Mouse (Mus musculus) forebrain, embryonic 10.5 days (tissue): ENCODE measurements around the gene Nkpd1. TPM values are rescaled to one million over a fixed set of nuclear protein-coding genes. Genes with fewer than 3 reads are reported as not detected.
"Not testable (repeated sequence)": the region's sequence is repeated elsewhere in the genome, so short reads cannot be mapped to it uniquely, and the experiment has no call there.

Experiments used
- DNase-seq: peaks from one replicate; pipeline ENCODE4 v3.0.0-alpha.2; 2017; ENCODE audit warnings: low spot score; ENCODE audit errors: extremely low spot score
- H3K27ac ChIP-seq: fragments of 300-500 bp; sonication (generic); 2 replicates; pipeline ENCODE4 v1.5.1; 2016; ENCODE audit warnings: mild to moderate bottlenecking
- H3K27me3 ChIP-seq: fragments of 300-500 bp; sonication (generic); 2 replicates; pipeline ENCODE4 v1.6.1; 2016; ENCODE audit warnings: mild to moderate bottlenecking; ENCODE audit not compliant: poor library complexity, severe bottlenecking
- H3K36me3 ChIP-seq: fragments of 300-500 bp; sonication (generic); replicated peaks from 2 replicates; pipeline ENCODE4 v1.6.1; 2016; ENCODE audit warnings: mild to moderate bottlenecking, moderate library complexity
- H3K4me1 ChIP-seq: fragments of 300-500 bp; sonication (generic); 2 replicates; pipeline ENCODE4 v1.6.1; 2016
- H3K4me3 ChIP-seq: fragments of 300-500 bp; sonication (generic); 2 replicates; pipeline ENCODE4 v1.5.1; 2016; ENCODE audit warnings: mild to moderate bottlenecking, moderate library complexity
- H3K9me3 ChIP-seq: fragments of 300-500 bp; sonication (generic); 2 replicates; pipeline ENCODE4 v1.6.1; 2016; ENCODE audit warnings: mild to moderate bottlenecking, moderate library complexity
- WGBS: fragments of 180-500 bp; shearing (Covaris S2); methylation state at CpG from one replicate; pipeline ENCODE4 v1.1.7; 2016; 5-methylcytosine and 5-hydroxymethylcytosine counted together
- polyA plus RNA-seq: library from polyadenylated mRNA; unstranded; fragments of >200 nt; fragmentation: Nextera tagmentation; extraction: Ambion mirVana; gene quantifications from 2 replicates; pipeline ENCODE4 v1.2.1, GENCODE M21; 2016

Gene Nkpd1
- polyA plus RNA-seq, 1 experiment from 2014 or later: 0.06 TPM

DNA sequence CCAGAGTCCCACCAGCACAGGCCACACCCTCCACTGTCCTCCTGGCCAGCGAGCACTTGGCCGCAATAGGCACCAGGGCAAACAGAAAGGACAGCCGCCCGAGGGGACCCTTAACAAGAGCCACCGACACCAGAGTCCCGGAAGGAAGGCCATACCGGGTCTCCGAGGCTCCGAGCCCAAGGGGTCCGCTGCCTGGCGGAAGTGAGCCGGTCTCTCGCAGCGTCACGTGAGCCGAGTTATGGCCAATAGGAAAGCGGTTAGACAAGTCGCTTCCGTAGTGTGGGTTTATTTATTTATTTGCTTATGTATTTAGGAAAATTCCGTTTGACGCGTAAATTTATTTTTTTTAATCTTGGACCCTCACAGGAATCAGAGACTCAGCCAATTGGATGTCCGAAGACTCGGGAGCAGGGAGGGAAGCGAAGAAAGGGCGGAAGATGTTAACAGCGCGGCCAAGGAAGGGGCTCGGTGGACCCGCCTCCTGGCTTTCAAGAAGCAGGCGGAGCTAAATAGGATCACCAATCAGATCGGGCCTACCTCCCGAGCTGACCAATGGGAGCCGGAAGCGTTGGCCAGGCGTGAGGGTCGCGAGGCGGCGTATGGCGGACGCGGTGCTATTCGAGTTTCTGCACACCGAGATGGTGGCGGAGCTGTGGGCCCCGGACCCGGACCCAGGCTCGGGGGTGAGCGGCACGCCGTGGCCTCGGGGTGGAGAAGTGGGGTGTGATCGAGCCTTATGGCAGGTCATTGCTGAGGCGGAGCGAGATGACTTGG, 9.3 kb upstream of the Nkpd1 start, which contains the start of the genes Bloc1s3 and Trappc6a:
Bloc1s3 (minus strand) TSS at position 218 of the 774 bp plus-strand sequence.
Trappc6a (plus strand) TSS at position 246 of the 774 bp plus-strand sequence.
- H3K27ac ChIP-seq: peak within 1 kb of the TSS; percentile 88
- no peaks in the 10 kb centered on the region for H3K9me3 ChIP-seq
- under 1% methylated on average over 56 of the region's 56 CpGs for WGBS
- H3K27me3 ChIP-seq: peaks cover 9% of the 10 kb centered on the region; the same call in 1 of the 2 replicates
- DNase-seq: peak; percentile 94
- H3K4me1 ChIP-seq: peaks cover 31% of the 10 kb centered on the region
- peaks cover 7% of the 10 kb centered on the region; the same call in 1 of the 2 replicates for H3K36me3 ChIP-seq
- peak within 1 kb of the TSS; percentile 60 for H3K4me3 ChIP-seq

DNA sequence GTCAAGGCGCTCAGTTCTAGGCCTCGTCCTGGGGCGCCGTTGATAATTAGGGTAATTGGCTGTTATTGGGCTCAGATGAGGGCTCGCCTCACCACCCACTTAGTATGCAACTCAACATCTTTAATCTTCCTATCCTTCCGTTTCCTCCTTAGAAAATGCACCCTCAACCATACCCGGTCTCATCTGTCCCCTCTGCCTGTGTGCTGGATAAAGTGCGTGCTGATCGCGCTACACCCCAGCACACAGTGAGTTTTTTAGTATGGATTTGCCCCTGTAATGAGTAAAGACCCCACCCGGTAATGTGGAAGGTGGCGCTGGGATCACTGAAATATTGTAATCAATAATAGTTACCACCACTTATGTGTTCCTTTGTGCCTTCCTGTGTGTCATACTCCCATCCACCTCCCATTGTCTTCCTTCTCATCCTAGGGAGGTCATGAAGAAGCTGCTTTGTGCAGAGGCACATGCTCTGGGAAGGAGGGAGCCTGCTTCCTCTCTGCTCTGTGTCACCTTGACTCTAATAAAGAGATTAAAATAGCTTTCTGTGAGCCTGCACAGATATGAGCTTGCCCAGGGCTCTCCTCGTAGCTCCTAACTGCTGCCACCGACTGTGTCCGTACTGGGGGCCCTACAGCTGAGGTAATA, 8.6 kb upstream of the Nkpd1 start:
- peaks cover 9% of the 10 kb centered on the region; the same call in 1 of the 2 replicates for H3K27me3 ChIP-seq
- H3K27ac ChIP-seq: peak overlapping the region; percentile 88
- no peaks in the 10 kb centered on the region for H3K9me3 ChIP-seq
- no peak for DNase-seq
- peaks cover 7% of the 10 kb centered on the region; the same call in 1 of the 2 replicates for H3K36me3 ChIP-seq
- WGBS: 14% methylated on average over 15 of the region's 15 CpGs
- H3K4me3 ChIP-seq: peak overlapping the region; percentile 60
- peaks cover 35% of the 10 kb centered on the region for H3K4me1 ChIP-seq

DNA sequence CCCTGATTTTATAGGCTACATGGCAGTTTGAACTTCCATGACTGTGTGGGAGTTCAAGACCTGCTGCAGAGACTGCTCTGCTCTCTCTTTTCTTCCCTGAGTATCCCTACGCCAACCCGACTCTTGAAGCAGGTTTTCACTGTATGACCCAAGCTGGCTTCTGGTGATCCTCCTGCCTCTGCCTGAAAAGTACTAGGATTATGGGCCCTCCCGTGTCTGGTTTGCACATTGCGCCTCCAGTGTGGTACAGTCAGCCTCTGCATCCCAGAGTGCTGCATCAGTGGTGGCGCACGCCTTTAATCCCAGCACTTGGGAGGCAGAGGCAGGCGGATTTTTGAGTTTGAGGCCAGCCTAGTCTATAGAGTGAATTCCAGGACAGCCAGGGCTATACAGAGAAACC, 7.9 kb upstream of the Nkpd1 start:
- peaks cover 7% of the 10 kb centered on the region; the same call in 1 of the 2 replicates for H3K36me3 ChIP-seq
- H3K27ac ChIP-seq: no peak overlapping the region
- H3K4me1 ChIP-seq: peaks cover 37% of the 10 kb centered on the region
- H3K4me3 ChIP-seq: peak overlapping the region; percentile 60
- H3K27me3 ChIP-seq: peaks cover 9% of the 10 kb centered on the region; the same call in 1 of the 2 replicates
- WGBS: 91% methylated on average over 7 of the region's 7 CpGs
- DNase-seq: no peak
- H3K9me3 ChIP-seq: no peaks in the 10 kb centered on the region

DNA sequence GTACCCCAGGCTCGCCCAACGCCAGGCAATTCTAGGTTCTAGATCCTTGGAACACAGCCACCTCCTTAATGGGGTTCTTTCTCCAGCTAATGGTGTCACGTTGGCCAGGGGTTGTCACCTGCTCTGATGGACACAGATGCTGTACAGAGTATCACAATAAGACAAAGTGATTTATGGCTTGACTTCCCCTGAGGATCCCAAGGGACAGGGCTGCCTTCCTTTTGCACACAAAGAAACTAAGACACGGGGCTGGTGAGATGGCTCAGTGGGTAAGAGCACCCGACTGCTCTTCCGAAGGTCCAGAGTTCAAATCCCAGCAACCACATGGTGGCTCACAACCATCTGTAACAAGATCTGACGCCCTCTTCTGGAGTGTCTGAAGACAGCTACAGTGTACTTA, 5.7 kb upstream of the Nkpd1 start:
- H3K27ac ChIP-seq, H3K36me3 ChIP-seq, H3K9me3 ChIP-seq, DNase-seq, H3K4me3 ChIP-seq: not testable (repeated sequence)
- Histone ChIP-seq H3K27me3 (peaks cover 19% of the 10 kb centered on the region), H3K4me1 (peaks cover 28% of the 10 kb centered on the region)
- 86% methylated on average over 7 of the region's 7 CpGs for WGBS

DNA sequence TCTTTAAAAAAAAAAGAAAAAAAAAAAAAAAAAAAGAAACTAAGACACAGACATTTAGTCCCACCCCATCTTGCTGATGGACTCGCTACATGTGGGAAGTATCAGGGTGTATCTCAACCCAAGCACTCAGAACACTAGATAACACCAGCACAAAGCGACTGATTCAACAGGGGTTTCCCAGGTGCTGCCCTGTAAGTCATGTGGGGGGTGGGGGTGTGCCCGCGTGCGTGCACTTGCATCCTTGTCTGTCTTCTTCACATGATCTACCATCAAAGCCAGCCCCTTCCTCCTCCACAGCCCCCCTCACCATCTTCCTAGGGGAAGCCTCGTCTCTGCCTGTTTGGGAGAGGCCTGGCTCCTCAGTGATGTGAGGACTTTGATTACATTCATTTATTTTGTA, 5.3 kb upstream of the Nkpd1 start:
- peaks cover 27% of the 10 kb centered on the region for H3K4me1 ChIP-seq
- no peak overlapping the region for H3K4me3 ChIP-seq
- H3K36me3 ChIP-seq: peaks cover 7% of the 10 kb centered on the region; the same call in 1 of the 2 replicates
- no peak for DNase-seq
- H3K27ac ChIP-seq: no peak overlapping the region
- peaks cover 23% of the 10 kb centered on the region for H3K27me3 ChIP-seq
- H3K9me3 ChIP-seq: no peaks in the 10 kb centered on the region
- 87% methylated on average over 6 of the region's 6 CpGs for WGBS

DNA sequence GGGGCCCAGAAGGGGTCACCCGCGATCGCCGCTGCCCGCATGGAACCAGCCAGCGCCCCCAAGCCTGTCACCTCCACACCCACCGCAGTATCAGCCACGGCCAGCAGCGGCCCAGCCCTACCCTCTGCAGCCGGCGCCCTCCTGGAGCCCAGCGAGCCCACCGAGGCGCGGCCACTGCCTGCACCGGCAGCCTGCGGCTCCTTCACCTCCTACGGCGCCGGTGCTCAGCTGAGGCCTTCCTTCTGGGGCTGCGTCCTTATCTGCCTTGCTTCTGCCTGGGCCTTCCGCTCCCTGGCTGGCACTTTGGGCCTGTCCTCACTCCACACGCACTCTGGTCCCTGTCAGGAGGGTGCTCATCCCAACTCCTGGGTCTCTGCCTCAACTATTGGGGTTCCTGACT, 2.4 kb downstream of the Nkpd1 start:
- no peaks in the 10 kb centered on the region for H3K36me3 ChIP-seq
- H3K4me3 ChIP-seq: peak overlapping the region; percentile 44
- H3K27ac ChIP-seq: peak overlapping the region; percentile 51
- H3K9me3 ChIP-seq: no peaks in the 10 kb centered on the region
- peaks cover 100% of the 10 kb centered on the region for H3K27me3 ChIP-seq
- peaks cover 40% of the 10 kb centered on the region for H3K4me1 ChIP-seq
- 5% methylated on average over 23 of the region's 23 CpGs for WGBS
- no peak for DNase-seq

DNA sequence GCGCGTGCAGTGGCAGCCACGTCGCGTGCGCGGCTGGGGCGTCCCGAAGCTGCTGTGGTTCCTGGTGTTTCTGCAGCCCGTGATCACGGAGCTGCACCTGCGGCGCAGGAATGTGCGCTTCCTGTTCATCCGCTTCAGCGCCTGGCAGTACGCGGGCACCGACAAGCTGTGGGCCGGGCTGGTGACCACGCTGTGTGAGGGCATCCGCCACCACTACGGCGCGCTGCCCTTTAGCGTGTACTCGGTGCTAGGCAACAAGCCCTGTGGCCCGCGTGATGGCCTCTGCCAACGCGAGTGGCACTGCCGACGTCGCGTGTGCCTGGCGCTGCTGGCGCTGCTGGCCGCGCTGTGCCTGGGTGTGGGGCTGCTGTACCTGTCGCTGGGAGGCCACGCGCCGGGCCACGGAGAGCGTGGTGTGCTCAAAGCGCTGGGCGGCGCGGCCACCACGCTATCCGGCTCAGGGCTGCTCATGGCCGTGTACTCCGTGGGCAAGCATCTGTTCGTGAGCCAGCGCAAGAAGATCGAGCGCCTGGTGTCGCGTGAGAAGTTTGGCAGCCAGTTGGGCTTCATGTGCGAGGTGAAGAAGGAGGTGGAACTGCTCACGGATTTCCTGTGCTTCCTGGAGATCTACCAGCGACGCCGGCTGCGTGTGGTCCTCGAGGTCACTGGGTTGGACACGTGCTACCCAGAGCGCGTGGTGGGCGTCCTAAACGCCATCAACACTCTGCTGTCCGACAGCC, 5.5 kb downstream of the Nkpd1 start:
- peaks cover 82% of the 10 kb centered on the region for H3K27me3 ChIP-seq
- no peak overlapping the region for H3K27ac ChIP-seq
- H3K4me1 ChIP-seq: peaks cover 31% of the 10 kb centered on the region
- peak overlapping the region; percentile 55 for H3K4me3 ChIP-seq
- no peak for DNase-seq
- WGBS: 17% methylated on average over 72 of the region's 72 CpGs
- H3K36me3 ChIP-seq: no peaks in the 10 kb centered on the region; the same call in 1 of the 2 replicates
- H3K9me3 ChIP-seq: no peaks in the 10 kb centered on the region

DNA sequence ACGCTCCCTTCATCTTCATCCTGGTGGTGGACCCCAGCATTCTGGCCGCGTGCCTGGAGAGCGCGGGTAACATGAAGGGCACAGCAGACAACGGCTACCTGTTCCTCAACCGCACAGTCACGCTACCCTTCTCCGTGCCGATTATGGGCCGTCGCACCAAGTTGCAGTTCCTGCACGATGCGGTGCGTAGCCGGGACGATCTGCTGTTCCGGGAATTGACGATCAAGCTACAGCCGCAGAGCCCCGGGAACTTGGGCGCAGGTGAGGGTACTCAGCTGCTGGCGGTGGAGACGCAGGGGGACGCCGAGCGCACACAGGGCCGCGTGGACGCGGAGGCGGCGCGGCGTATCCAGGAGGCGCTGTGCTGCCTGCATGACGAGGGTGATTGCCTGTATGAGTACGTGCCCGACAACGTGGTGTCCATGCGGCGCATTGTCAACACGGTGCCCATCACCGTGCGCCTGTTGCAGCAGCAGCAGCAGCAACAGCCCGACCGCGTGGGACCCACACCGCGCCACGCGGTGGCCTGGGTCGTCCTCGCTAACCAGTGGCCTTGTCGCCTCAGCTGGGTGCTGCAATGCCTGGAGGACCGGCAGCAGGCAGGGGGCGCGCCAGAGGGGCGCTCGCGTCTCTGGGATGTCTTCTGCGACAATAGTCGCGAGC, 6.2 kb downstream of the Nkpd1 start:
- peaks cover 31% of the 10 kb centered on the region for H3K4me1 ChIP-seq
- H3K27ac ChIP-seq: peak overlapping the region; percentile 66
- H3K4me3 ChIP-seq: peak overlapping the region; percentile 55
- peak; percentile 73 for DNase-seq
- 1% methylated on average over 64 of the region's 64 CpGs for WGBS
- H3K36me3 ChIP-seq: peaks cover 6% of the 10 kb centered on the region
- no peaks in the 10 kb centered on the region for H3K9me3 ChIP-seq
- peaks cover 75% of the 10 kb centered on the region for H3K27me3 ChIP-seq

DNA sequence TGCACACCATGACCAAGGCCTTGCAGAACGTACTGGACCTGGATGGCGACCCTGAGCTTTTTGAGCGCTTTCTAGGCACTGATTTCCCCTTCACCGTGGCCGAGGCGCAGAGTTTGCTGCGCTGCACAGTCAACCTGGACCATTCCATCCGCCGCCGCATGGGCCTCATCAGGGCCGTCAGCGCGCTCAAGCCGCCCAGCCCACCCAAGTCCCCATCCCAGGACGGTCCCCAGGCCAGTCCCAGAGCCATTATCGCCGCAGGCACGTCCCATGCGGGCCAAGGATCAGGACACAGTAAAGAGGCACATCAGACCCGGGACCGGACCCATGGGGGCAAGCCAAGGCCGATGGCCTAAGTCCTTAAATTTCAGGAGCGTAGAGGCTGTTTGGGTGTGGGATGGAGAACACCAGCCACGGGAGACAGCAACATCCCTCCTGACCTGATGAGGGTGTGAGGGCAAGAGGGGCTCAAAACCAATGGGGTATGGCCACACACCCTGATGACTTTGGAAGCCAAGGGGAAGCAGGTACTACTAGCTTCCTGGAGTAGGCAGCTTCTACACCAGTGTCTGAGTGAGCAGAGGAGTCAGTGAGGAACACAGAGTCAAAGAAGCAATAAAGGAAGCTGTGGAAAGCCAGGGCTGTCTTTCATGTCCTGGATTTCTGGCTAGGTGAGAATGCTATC, 6.9 kb downstream of the Nkpd1 start:
- WGBS: 12% methylated on average over 24 of the region's 24 CpGs
- Histone ChIP-seq H3K4me1 (peaks cover 30% of the 10 kb centered on the region), H3K27me3 (peaks cover 68% of the 10 kb centered on the region), H3K9me3 (no peaks in the 10 kb centered on the region), H3K4me3 (peak overlapping the region; percentile 55), H3K36me3 (peaks cover 13% of the 10 kb centered on the region), H3K27ac (peak overlapping the region; percentile 66; the same call in 1 of the 2 replicates)
- DNase-seq: no peak

DNA sequence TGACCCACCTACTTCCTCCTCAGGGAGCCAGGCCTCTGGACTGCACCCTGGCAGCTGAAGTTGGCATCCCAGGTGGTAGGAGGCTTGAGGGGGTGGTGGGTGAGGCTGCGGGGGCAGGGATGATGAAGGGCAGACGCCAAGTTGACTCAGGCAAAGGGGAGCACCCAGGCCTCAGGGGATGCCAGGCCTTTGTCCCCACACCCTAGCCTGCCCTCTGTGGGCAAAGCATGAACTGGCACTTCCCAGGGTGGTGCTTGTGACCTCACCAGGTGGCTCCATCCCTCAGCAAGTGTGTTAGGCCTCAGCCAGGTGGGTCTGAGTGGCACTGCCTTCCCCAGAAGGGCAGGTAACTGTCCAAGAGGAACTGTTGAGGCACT, 7.5 kb downstream of the Nkpd1 start:
- Histone ChIP-seq H3K27ac (no peak overlapping the region), H3K4me3 (no peak overlapping the region), H3K9me3 (no peaks in the 10 kb centered on the region), H3K4me1 (peaks cover 25% of the 10 kb centered on the region), H3K36me3 (peaks cover 18% of the 10 kb centered on the region), H3K27me3 (peaks cover 63% of the 10 kb centered on the region)
- 63% methylated on average over 2 of the region's 2 CpGs for WGBS
- no peak for DNase-seq

DNA sequence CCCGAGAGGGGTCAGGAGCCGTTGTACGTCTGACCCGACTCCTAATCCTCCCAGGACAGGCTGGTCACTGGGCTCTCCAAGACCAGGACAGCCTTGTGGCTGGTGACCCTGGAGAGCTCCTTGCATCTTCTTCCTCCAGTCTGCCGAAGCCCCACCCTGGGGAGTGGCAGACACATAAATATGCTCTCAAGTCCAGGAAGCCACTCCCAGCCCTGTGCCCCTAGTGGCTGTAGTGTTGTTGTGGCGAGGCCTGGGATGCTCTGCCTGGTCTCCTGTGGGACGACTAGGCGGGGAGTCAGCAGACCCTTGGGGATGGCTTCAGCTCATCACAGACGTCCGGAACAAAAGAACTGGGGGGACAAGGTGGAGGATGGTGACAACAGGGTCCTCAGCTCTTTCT, 13.4 kb downstream of the Nkpd1 start:
- WGBS: 87% methylated on average over 10 of the region's 10 CpGs
- no peak overlapping the region for H3K4me3 ChIP-seq
- no peak overlapping the region for H3K27ac ChIP-seq
- H3K27me3 ChIP-seq: peaks cover 3% of the 10 kb centered on the region
- no peaks in the 10 kb centered on the region for H3K4me1 ChIP-seq
- no peak for DNase-seq
- no peaks in the 10 kb centered on the region for H3K9me3 ChIP-seq
- H3K36me3 ChIP-seq: peaks cover 78% of the 10 kb centered on the region

DNA sequence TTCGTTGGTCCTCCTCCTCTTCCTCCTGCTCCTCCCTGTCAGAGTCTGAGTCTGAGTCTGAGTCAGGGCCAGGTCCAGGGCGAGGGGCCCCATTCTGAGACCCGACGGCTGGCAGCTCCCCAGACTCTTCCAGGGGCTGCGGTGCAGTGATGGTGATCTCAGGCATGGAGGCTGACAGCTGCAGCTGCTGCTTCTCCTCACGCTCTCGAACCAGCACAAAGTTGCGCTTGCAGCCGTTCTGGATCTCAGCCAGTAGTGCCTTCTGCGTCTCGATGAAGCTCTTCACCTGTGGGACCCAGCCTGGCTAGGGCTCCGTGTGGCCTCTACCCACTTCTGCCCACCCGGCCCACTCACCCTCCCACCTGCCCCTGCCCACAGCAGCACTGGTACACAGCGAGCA, 14.6 kb downstream of the Nkpd1 start:
- Histone ChIP-seq H3K4me3 (no peak overlapping the region), H3K27me3 (no peaks in the 10 kb centered on the region), H3K9me3 (no peaks in the 10 kb centered on the region), H3K4me1 (no peaks in the 10 kb centered on the region), H3K36me3 (peaks cover 83% of the 10 kb centered on the region), H3K27ac (no peak overlapping the region)
- no peak for DNase-seq
- WGBS: 93% methylated on average over 14 of the region's 14 CpGs
